Mouse (Mus musculus): ENCODE measurements around the gene Tk1. TPM values are rescaled to one million over a fixed set of nuclear protein-coding genes. Genes with fewer than 3 reads are reported as not detected.
A peak's percentile ranks its signal among the peaks of the same experiment; 100 is the strongest.

The Tk1 gene
- polyA plus RNA-seq, 1 experiment: 1.2 TPM

DNA sequence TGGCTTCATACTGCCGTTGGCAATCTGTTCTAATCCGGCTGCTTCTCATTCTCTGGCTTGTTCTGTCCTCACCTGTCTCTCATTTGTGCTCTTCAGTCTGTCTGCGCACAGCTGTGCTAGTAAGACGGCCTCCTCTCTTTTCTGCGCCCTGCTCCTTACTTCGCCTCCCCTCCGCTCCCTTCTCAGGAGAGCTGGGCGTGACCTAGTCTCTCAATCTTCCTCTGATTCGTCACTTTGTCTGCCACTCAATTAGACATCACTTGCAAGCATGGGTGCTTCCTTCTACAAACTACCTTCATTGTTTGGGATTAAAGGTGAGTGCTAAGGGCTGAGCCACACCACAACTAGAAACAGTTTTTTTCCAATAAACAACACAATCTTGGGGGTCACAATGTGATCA is 28.3 kb upstream of the Tk1 start:
- WGBS: 87% methylated on average over 9 of the region's 9 CpGs
- Histone ChIP-seq H3K4me3 (replicated peaks; ENCODE audit: insufficient read depth, low read depth, low read length) (no peak overlapping the region), H3K27ac (ENCODE audit: insufficient read depth, low read length) (no peak overlapping the region), H3K4me1 (ENCODE audit: control insufficient read depth, insufficient read depth, low read length) (no peaks in the 10 kb centered on the region), H3K27me3 (ENCODE audit: control insufficient read depth, insufficient read depth, low read length) (no peaks in the 10 kb centered on the region)
- DNase-seq: no peak
- no peak for TF ChIP-seq POLR2A (IDR thresholded peaks at IDR 0.05; ENCODE audit: borderline replicate concordance, insufficient read depth, low read length)
- TF ChIP-seq CTCF (IDR thresholded peaks at IDR 0.05; ENCODE audit: borderline replicate concordance, insufficient read depth, low read depth, low read length): no peak

- no peak overlapping the region for H3K27ac ChIP-seq (ENCODE audit: insufficient read depth, low read length)
These were observed 27.0 kb upstream of the Tk1 start for GRCm38 (mm10) chr11:117852875-117853274.

DNA sequence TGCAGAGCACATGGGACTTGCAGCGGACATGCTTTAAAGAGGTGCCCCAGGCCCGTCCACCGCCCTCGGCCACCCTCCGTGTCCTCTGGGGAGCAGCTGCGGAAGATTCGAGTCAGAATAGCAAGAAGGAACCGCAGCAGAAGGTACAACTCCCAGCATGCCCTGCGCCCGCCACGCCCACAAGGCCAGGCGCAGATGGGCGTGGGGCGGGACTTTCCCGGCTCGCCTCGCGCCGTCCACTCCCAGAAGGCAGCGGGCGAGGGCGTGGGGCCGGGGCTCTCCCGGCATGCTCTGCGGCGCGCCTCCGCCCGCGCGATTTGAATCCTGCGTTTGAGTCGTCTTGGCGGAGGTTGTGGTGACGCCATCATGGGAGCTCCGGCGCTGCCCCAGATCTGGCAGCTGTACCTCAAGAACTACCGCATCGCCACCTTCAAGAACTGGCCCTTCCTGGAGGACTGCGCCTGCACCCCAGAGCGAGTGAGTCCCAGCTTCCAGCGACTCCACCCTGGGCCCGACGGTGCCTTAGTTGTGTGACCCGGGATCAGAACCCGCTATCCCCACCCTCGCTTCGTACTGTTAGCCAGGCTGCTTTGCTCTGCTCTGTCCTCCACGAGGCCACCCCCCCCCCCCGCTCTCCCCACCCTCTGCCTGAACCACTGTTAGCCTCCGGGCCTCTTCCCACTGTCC is 23.2 kb upstream of the Tk1 start, which contains the start of gene Birc5:
TSS of gene Birc5 (plus strand) at position 267 of the 687 bp plus-strand sequence.
- peak within 1 kb of the TSS; percentile 84 for H3K27ac ChIP-seq (ENCODE audit: insufficient read depth, low read length)
- no peaks in the 10 kb centered on the region for H3K4me1 ChIP-seq (ENCODE audit: control insufficient read depth, insufficient read depth, low read length)
- peak; percentile 95 for DNase-seq
- TF ChIP-seq POLR2A (IDR thresholded peaks at IDR 0.05; ENCODE audit: borderline replicate concordance, insufficient read depth, low read length) (peak; percentile 88), CTCF (IDR thresholded peaks at IDR 0.05; ENCODE audit: borderline replicate concordance, insufficient read depth, low read depth, low read length) (no peak)
- H3K4me3 ChIP-seq (replicated peaks; ENCODE audit: insufficient read depth, low read depth, low read length): peak within 1 kb of the TSS; percentile 95
- WGBS: under 1% methylated on average over 50 of the region's 51 CpGs
- H3K27me3 ChIP-seq (ENCODE audit: control insufficient read depth, insufficient read depth, low read length): no peaks in the 10 kb centered on the region

More at GRCm38 (mm10) chr11:117852875-117853274, 27.0 kb upstream of the Tk1 start:
- TF ChIP-seq POLR2A (IDR thresholded peaks at IDR 0.05; ENCODE audit: borderline replicate concordance, insufficient read depth, low read length) (no peak), CTCF (IDR thresholded peaks at IDR 0.05; ENCODE audit: borderline replicate concordance, insufficient read depth, low read depth, low read length) (no peak)
- no peak overlapping the region for H3K4me3 ChIP-seq (replicated peaks; ENCODE audit: insufficient read depth, low read depth, low read length)
- WGBS: 82% methylated on average over 3 of the region's 3 CpGs
- H3K27me3 ChIP-seq (ENCODE audit: control insufficient read depth, insufficient read depth, low read length): no peaks in the 10 kb centered on the region
- no peaks in the 10 kb centered on the region for H3K4me1 ChIP-seq (ENCODE audit: control insufficient read depth, insufficient read depth, low read length)
- DNase-seq: no peak

- peak overlapping the region; percentile 95 for H3K4me3 ChIP-seq (replicated peaks; ENCODE audit: insufficient read depth, low read depth, low read length)
- TF ChIP-seq CTCF (IDR thresholded peaks at IDR 0.05; ENCODE audit: borderline replicate concordance, insufficient read depth, low read depth, low read length) (no peak), POLR2A (IDR thresholded peaks at IDR 0.05; ENCODE audit: borderline replicate concordance, insufficient read depth, low read length) (no peak)
- H3K27ac ChIP-seq (ENCODE audit: insufficient read depth, low read length): peak overlapping the region; percentile 84
- no peaks in the 10 kb centered on the region for H3K27me3 ChIP-seq (ENCODE audit: control insufficient read depth, insufficient read depth, low read length)
- no peak for DNase-seq
- 5% methylated on average over 19 of the region's 19 CpGs for WGBS
- no peaks in the 10 kb centered on the region for H3K4me1 ChIP-seq (ENCODE audit: control insufficient read depth, insufficient read depth, low read length)
These were observed 22.5 kb upstream of the Tk1 start for GRCm38 (mm10) chr11:117848271-117848984.

GRCm38 (mm10) chr11:117847593-117848215 is 21.8 kb upstream of the Tk1 start:
- H3K4me3 ChIP-seq (replicated peaks; ENCODE audit: insufficient read depth, low read depth, low read length): no peak overlapping the region
- DNase-seq: no peak
- whole genome bisulfite sequencing: 81% methylated on average over 7 of the region's 7 CpGs
- H3K4me1 ChIP-seq (ENCODE audit: control insufficient read depth, insufficient read depth, low read length): no peaks in the 10 kb centered on the region
- no peaks in the 10 kb centered on the region for H3K27me3 ChIP-seq (ENCODE audit: control insufficient read depth, insufficient read depth, low read length)
- no peak for TF ChIP-seq CTCF (IDR thresholded peaks at IDR 0.05; ENCODE audit: borderline replicate concordance, insufficient read depth, low read depth, low read length)
- no peak for TF ChIP-seq POLR2A (IDR thresholded peaks at IDR 0.05; ENCODE audit: borderline replicate concordance, insufficient read depth, low read length)
- H3K27ac ChIP-seq (ENCODE audit: insufficient read depth, low read length): no peak overlapping the region

GRCm38 (mm10) chr11:117846640-117847039 is 20.7 kb upstream of the Tk1 start:
- Histone ChIP-seq H3K4me3 (replicated peaks; ENCODE audit: insufficient read depth, low read depth, low read length) (no peak overlapping the region), H3K27ac (ENCODE audit: insufficient read depth, low read length) (no peak overlapping the region), H3K27me3 (ENCODE audit: control insufficient read depth, insufficient read depth, low read length) (no peaks in the 10 kb centered on the region), H3K4me1 (ENCODE audit: control insufficient read depth, insufficient read depth, low read length) (no peaks in the 10 kb centered on the region)
- TF ChIP-seq CTCF (IDR thresholded peaks at IDR 0.05; ENCODE audit: borderline replicate concordance, insufficient read depth, low read depth, low read length) (no peak), POLR2A (IDR thresholded peaks at IDR 0.05; ENCODE audit: borderline replicate concordance, insufficient read depth, low read length) (no peak)
- 44% methylated on average over 5 of the region's 5 CpGs for WGBS
- DNase-seq: no peak

GRCm38 (mm10) chr11:117845651-117846050 is 19.8 kb upstream of the Tk1 start:
- H3K4me1 ChIP-seq (ENCODE audit: control insufficient read depth, insufficient read depth, low read length): no peaks in the 10 kb centered on the region
- WGBS: 70% methylated on average over 2 of the region's 2 CpGs
- DNase-seq: no peak
- no peaks in the 10 kb centered on the region for H3K27me3 ChIP-seq (ENCODE audit: control insufficient read depth, insufficient read depth, low read length)
- H3K4me3 ChIP-seq (replicated peaks; ENCODE audit: insufficient read depth, low read depth, low read length): no peak overlapping the region
- TF ChIP-seq POLR2A (IDR thresholded peaks at IDR 0.05; ENCODE audit: borderline replicate concordance, insufficient read depth, low read length) (no peak), CTCF (IDR thresholded peaks at IDR 0.05; ENCODE audit: borderline replicate concordance, insufficient read depth, low read depth, low read length) (no peak)
- no peak overlapping the region for H3K27ac ChIP-seq (ENCODE audit: insufficient read depth, low read length)

Data from cerebellum, adult 2 months (tissue).